Mouse (Mus musculus): ENCODE results near the gene Ube2cbp.

Gene Ube2cbp

GRCm38 (mm10) chr9:86327341-86327740, 137.4 kb downstream of the Ube2cbp start:
- in situ Hi-C loops (cut with MboI, MseI) = no loop called here

GRCm38 (mm10) chr9:86324772-86325171, 140.0 kb downstream of the Ube2cbp start:
- in situ Hi-C loops (cut with MboI, MseI) = no loop called here

- in situ Hi-C loops (cut with MboI, MseI) = no loop called here
Observed at GRCm38 (mm10) chr9:86319516-86320140, 145.1 kb downstream of the Ube2cbp start.

GRCm38 (mm10) chr9:86315700-86316099, 149.1 kb downstream of the Ube2cbp start:
- in situ Hi-C loops (cut with MboI, MseI) = no loop called here

- in situ Hi-C loops (cut with MboI, MseI) = no loop called here
Observed at GRCm38 (mm10) chr9:86308616-86309015, 156.1 kb downstream of the Ube2cbp start.

GRCm38 (mm10) chr9:86306556-86306955, 158.2 kb downstream of the Ube2cbp start:
- in situ Hi-C loops (cut with MboI, MseI) = no loop called here

GRCm38 (mm10) chr9:86301407-86301806, 163.3 kb downstream of the Ube2cbp start:
- in situ Hi-C loops (cut with MboI, MseI) = loop anchor here (5.0 kb wide), 1 partner anchor 69 kb away; no protein-coding TSS in a partner anchor

- in situ Hi-C loops (cut with MboI, MseI) = no loop called here
Observed at GRCm38 (mm10) chr9:86298596-86298995, 166.2 kb downstream of the Ube2cbp start.

GRCm38 (mm10) chr9:86298131-86298530, 166.6 kb downstream of the Ube2cbp start:
- in situ Hi-C loops (cut with MboI, MseI) = no loop called here

- in situ Hi-C loops (cut with MboI, MseI) = no loop called here
Observed at GRCm38 (mm10) chr9:86296683-86297638, 167.8 kb downstream of the Ube2cbp start.

- in situ Hi-C loops (cut with MboI, MseI) = no loop called here
Observed at GRCm38 (mm10) chr9:86287570-86287954, 177.2 kb downstream of the Ube2cbp start.

GRCm38 (mm10) chr9:86286830-86287569, 177.8 kb downstream of the Ube2cbp start:
- in situ Hi-C loops (cut with MboI, MseI) = no loop called here

- in situ Hi-C loops (cut with MboI, MseI) = no loop called here
Observed at GRCm38 (mm10) chr9:86282555-86282954, 182.2 kb downstream of the Ube2cbp start.

GRCm38 (mm10) chr9:86281147-86281467, 183.6 kb downstream of the Ube2cbp start:
- in situ Hi-C loops (cut with MboI, MseI) = no loop called here

- in situ Hi-C loops (cut with MboI, MseI) = no loop called here
Observed at GRCm38 (mm10) chr9:86280461-86281146, 184.1 kb downstream of the Ube2cbp start.

- in situ Hi-C loops (cut with MboI, MseI) = no loop called here
Observed at GRCm38 (mm10) chr9:86269541-86269940, 195.2 kb downstream of the Ube2cbp start.

GRCm38 (mm10) chr9:86266658-86267057, 198.1 kb downstream of the Ube2cbp start:
- in situ Hi-C loops (cut with MboI, MseI) = no loop called here
